Mouse (Mus musculus) heart, embryonic 16.5 days (tissue): ENCODE measurements around the gene Btd. TPM values are rescaled to one million over a fixed set of nuclear protein-coding genes. Genes with fewer than 3 reads are reported as not detected.

Experiments used
- ATAC-seq: fragments of 200-750 bp; cut with Nextera tagmentation; replicated peaks from 2 replicates; pipeline ENCODE4 v1.8.0; 2017; ENCODE audit warnings: moderate number of reproducible peaks; ENCODE audit not compliant: insufficient read depth, low FRiP score; ENCODE audit errors: extremely low read depth
- H3K27ac ChIP-seq: fragments of 300-500 bp; sonication (generic); 2 replicates; pipeline ENCODE4 v1.5.1; 2014; ENCODE audit warnings: mild to moderate bottlenecking, low read length, control low read depth, moderate library complexity
- H3K27me3 ChIP-seq: fragments of 300-500 bp; sonication (generic); 2 replicates; pipeline ENCODE4 v1.6.1; 2014; ENCODE audit warnings: low read length, mixed read lengths; ENCODE audit not compliant: control insufficient read depth, insufficient read depth
- H3K36me3 ChIP-seq: fragments of 300-500 bp; sonication (generic); 2 replicates; pipeline ENCODE4 v1.6.1; 2014; ENCODE audit not compliant: control insufficient read depth, insufficient read depth
- H3K4me1 ChIP-seq: fragments of 300-500 bp; sonication (generic); 2 replicates; pipeline ENCODE4 v1.6.1; 2014; ENCODE audit warnings: low read length, mixed read lengths; ENCODE audit not compliant: control insufficient read depth, insufficient read depth
- H3K4me2 ChIP-seq: fragments of 300-500 bp; sonication (generic); 2 replicates; pipeline ENCODE4 v1.6.1; 2014; ENCODE audit warnings: low read depth, mild to moderate bottlenecking, control low read depth, low read length
- H3K4me3 ChIP-seq: fragments of 300-500 bp; sonication (generic); 2 replicates; pipeline ENCODE4 v1.5.1; 2014; ENCODE audit warnings: mild to moderate bottlenecking, control low read depth, low read length
- H3K9ac ChIP-seq: fragments of 300-500 bp; sonication (generic); 2 replicates; pipeline ENCODE4 v1.6.1; 2014; ENCODE audit warnings: low read length, control low read depth
- H3K9me3 ChIP-seq: fragments of 300-500 bp; sonication (generic); replicated peaks from 2 replicates; pipeline ENCODE4 v1.6.1; 2016; ENCODE audit warnings: low read length; ENCODE audit not compliant: control insufficient read depth
- WGBS: fragments of 180-500 bp; shearing (Covaris S2); extraction: QIAGEN DNeasy Blood & Tissue Kit; methylation state at CpG from one replicate; pipeline ENCODE4 v1.1.7; 2014; 5-methylcytosine and 5-hydroxymethylcytosine counted together
- polyA plus RNA-seq: library from polyadenylated mRNA; unstranded; fragments of >200 nt; fragmentation: Nextera tagmentation; extraction: Ambion mirVana; gene quantifications from 2 replicates; pipeline ENCODE4 v1.2.1, GENCODE M21; 2015

The Btd gene
- polyA plus RNA-seq, 1 experiment from 2014 or later, result 23.4 TPM

DNA sequence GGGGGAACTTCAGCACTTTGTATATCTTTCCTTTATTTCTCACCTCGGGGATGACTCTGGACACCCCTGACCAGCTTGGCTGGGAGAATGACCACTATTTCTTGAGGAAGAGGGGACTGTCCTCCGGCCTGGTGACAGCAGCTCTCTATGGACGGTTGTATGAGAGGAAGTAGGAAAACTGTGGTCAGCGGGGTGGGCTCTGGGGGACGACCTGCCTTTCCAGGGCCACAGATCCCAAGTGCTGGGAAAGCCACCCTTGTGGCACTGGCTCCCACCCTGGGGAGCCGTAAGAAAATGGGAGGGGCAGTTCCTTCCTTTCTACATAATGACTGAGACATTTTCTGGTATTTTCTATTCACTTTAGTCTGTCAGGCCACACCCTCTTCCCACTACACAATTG is 26.9 kb downstream of the Btd start:
- Histone ChIP-seq H3K27ac (no peak overlapping the region), H3K4me1 (peaks cover 40% of the 10 kb centered on the region), H3K4me3 (no peak overlapping the region), H3K9me3 (no peaks in the 10 kb centered on the region), H3K9ac (no peak overlapping the region), H3K36me3 (peaks cover 11% of the 10 kb centered on the region), H3K27me3 (no peaks in the 10 kb centered on the region), H3K4me2 (no peak overlapping the region)
- no peak for ATAC-seq
- WGBS, result 76% methylated on average over 6 of the region's 6 CpGs

DNA sequence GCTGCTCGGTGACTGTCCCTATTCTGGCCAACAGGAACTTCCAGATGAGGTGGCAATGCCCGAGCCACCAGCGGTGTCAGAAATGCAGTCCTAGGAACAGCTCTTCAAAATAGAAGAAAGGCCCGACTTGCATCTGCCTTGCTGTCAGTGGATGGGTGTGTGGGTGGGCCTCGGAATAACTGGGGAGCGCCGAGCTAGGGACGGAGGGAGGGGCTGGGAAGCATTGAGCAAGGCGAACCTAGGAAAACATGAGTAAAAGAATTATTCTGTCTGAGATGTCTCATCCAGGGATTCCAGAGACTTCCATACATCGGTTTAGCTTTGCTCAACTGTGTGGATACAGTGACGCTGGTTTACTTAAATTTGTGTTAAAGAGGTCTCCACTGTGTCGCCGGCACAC is 27.5 kb downstream of the Btd start:
- 77% methylated on average over 13 of the region's 13 CpGs for WGBS
- Histone ChIP-seq H3K9me3 (no peaks in the 10 kb centered on the region), H3K4me1 (peaks cover 35% of the 10 kb centered on the region), H3K9ac (no peak overlapping the region), H3K36me3 (peaks cover 11% of the 10 kb centered on the region), H3K4me2 (no peak overlapping the region), H3K27ac (peak overlapping the region; percentile 77), H3K4me3 (no peak overlapping the region), H3K27me3 (no peaks in the 10 kb centered on the region)
- no peak for ATAC-seq

DNA sequence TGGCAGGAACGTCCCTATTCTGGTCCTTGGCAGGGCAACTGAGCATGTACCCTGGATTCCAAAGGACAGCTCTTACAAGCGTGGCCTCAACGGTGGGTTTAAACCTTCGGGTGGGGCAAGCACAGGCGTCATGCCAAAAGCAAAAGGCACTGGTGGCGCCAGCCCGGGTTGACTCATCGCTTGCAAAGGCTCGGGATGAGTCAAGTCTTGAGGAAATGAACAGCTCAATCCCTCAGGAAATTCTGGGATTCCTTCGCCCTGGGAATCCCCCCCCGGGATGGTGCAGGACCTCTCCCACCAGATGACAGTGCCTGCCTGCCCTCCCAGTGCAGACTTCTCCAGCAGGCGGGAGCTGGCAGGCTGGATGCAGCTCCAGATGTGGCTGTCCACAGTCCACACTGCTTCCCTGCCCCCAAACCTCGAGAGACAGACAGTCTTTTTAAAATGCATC is 28.4 kb downstream of the Btd start:
- peak; percentile 56; the same call in 1 of the 2 replicates for ATAC-seq
- 39% methylated on average over 13 of the region's 13 CpGs for WGBS
- Histone ChIP-seq H3K27ac (peak overlapping the region; percentile 77), H3K9me3 (no peaks in the 10 kb centered on the region), H3K27me3 (no peaks in the 10 kb centered on the region), H3K36me3 (peaks cover 11% of the 10 kb centered on the region), H3K4me1 (peaks cover 26% of the 10 kb centered on the region), H3K9ac (peak overlapping the region; percentile 38; the same call in 1 of the 2 replicates), H3K4me2 (peak overlapping the region; percentile 43), H3K4me3 (no peak overlapping the region)

DNA sequence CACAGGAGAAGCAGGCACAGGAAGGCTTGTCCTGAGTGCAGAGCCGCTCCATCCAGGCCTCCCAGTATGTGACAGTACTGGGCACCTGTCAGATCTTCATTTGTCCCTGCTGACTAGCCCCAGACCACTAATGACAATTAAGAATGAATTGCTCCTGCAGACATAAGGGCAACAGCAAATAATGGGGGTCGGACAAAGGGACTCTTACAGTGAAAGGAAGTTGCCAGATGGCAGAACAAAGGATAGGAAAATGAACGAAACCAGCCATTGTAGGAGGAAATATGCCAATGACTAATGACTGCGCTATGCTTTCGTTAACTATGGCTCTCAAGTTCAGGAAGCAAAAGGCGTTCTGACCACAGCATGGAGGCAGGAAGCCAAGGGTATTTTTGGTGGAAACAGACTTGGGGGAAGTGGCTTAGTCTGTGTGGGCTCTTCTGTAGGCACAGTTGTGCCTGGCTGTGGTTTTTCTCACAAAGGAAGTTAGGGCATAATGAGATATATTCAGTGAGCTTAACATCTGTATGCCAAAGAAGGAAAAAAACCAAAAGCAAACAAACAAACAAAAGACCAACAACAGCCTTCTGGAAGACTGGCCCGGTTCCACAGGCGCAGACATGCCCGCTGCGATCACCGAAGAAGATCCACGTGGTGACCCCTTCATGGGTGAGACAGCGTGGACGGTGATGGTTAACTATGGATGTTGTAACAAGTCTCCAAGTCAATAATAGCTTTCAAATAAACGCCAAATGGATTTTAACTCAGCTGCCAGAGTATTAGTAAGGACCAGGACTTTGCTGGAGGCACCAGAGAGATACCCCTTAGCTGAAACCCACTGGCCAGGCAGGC is 29.0 kb downstream of the Btd start:
- Histone ChIP-seq H3K27ac (peak overlapping the region; percentile 77), H3K27me3 (no peaks in the 10 kb centered on the region), H3K4me3 (no peak overlapping the region), H3K9me3 (no peaks in the 10 kb centered on the region), H3K4me1 (peaks cover 19% of the 10 kb centered on the region), H3K36me3 (peaks cover 11% of the 10 kb centered on the region), H3K9ac (peak overlapping the region; percentile 38; the same call in 1 of the 2 replicates), H3K4me2 (peak overlapping the region; percentile 43)
- 69% methylated on average over 15 of the region's 15 CpGs for WGBS
- ATAC-seq, result peak; percentile 45

GRCm38 (mm10) chr14:31671635-31672320 is 30.9 kb downstream of the Btd start:
- Histone ChIP-seq H3K9me3 (no peaks in the 10 kb centered on the region), H3K4me3 (no peak overlapping the region), H3K27ac (no peak overlapping the region), H3K4me1 (peaks cover 19% of the 10 kb centered on the region), H3K27me3 (no peaks in the 10 kb centered on the region), H3K9ac (no peak overlapping the region), H3K36me3 (peaks cover 9% of the 10 kb centered on the region), H3K4me2 (no peak overlapping the region)
- ATAC-seq, result no peak
- WGBS, result 70% methylated on average over 10 of the region's 10 CpGs

GRCm38 (mm10) chr14:31680656-31681055 is 39.8 kb downstream of the Btd start:
- Histone ChIP-seq H3K4me1 (peaks cover 2% of the 10 kb centered on the region; the same call in 1 of the 2 replicates), H3K36me3 (no peaks in the 10 kb centered on the region), H3K9me3 (no peaks in the 10 kb centered on the region), H3K4me3 (no peak overlapping the region), H3K9ac (no peak overlapping the region), H3K27me3 (no peaks in the 10 kb centered on the region), H3K27ac (no peak overlapping the region), H3K4me2 (no peak overlapping the region)
- 85% methylated on average over 3 of the region's 3 CpGs for WGBS
- ATAC-seq, result no peak

DNA sequence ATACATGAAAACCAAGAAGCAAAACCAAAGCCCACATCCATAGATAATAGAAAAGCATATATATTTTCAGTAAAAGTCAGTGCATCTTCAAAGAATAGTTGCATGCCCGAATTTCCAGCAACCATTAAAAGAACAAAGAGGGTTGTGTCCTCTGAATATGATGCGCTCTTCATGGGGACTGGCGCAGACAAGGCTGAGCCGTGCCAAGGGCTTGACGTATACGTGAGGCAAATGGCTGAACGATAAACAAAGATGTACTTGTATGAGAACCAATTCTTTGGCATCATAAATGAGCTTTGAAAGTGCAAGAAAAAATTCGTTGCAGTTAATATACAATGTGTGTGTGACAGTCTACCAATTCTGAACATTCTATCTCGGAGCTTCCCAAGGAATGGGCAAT is 40.5 kb downstream of the Btd start:
- WGBS, result 83% methylated on average over 9 of the region's 9 CpGs
- no peak overlapping the region for H3K27ac ChIP-seq
- H3K4me1 ChIP-seq, result peaks cover 2% of the 10 kb centered on the region; the same call in 1 of the 2 replicates
- H3K4me2 ChIP-seq, result no peak overlapping the region
- H3K27me3 ChIP-seq, result no peaks in the 10 kb centered on the region
- no peak for ATAC-seq
- H3K9me3 ChIP-seq, result no peaks in the 10 kb centered on the region
- H3K9ac ChIP-seq, result no peak overlapping the region
- no peak overlapping the region for H3K4me3 ChIP-seq
- H3K36me3 ChIP-seq, result no peaks in the 10 kb centered on the region

GRCm38 (mm10) chr14:31681931-31682555 is 41.2 kb downstream of the Btd start:
- Histone ChIP-seq H3K27me3 (no peaks in the 10 kb centered on the region), H3K36me3 (no peaks in the 10 kb centered on the region), H3K4me1 (peaks cover 2% of the 10 kb centered on the region; the same call in 1 of the 2 replicates), H3K4me3 (no peak overlapping the region), H3K9me3 (no peaks in the 10 kb centered on the region), H3K9ac (no peak overlapping the region), H3K27ac (no peak overlapping the region), H3K4me2 (no peak overlapping the region)
- ATAC-seq, result no peak
- 52% methylated on average over 5 of the region's 5 CpGs for WGBS
